Mouse (Mus musculus): ENCODE results near the gene Krtap10-10. TPM values are rescaled to one million over a fixed set of nuclear protein-coding genes. Genes with fewer than 3 reads are reported as not detected.

Gene Krtap10-10
- polyA plus RNA-seq, 1 experiment from 2014 or later: not detected

DNA sequence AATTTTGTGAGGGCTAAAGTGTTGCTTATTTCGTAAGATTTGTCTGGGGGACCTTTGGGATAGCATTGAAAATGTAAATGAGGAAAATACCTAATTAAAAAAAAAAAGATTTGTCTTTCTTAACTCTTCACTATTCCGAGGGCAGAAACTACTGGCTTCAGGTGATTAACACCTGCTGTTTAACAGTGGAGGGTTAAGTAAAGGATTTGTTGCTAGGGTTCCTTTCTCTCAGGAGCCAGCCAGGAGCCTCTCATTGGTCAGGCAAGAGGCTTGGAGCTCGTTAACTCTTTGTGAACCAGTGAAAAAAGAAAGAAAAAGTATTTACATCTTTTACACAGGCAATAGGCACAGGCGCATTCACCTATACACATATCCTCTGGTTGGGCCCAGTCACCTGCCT is 16.5 kb upstream of the Krtap10-10 start:
- H3K4me2 ChIP-seq (replicated peaks): no peak overlapping the region
- ATAC-seq (ENCODE audit: low FRiP score): no peak
- 52% methylated on average over 4 of the region's 4 CpGs for WGBS

DNA sequence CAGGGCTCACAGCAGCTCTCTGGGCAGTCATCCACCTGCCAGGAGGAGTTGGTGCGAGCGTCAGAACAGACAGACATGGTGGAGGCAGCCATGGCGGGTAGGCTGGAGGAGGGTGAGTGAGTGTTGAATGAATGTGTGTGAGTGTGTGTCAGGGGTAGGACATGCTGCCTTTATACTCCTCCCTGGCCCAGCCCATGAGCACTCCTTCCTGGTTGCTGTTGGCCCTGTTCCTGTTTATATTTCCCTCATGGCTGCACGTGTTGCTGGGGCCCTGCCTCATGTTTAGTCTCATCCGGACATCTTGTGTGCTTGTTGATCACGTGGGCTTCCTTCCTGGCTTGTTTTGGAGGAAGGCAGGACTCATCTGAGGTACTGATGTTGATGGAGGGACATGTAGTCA is 8.8 kb upstream of the Krtap10-10 start, which contains the start of gene Krtap10-4:
Gene Krtap10-4 (minus strand): TSS at position 145 of the 400 bp plus-strand sequence.
- WGBS: 73% methylated on average over 6 of the region's 6 CpGs
- no peaks in the 10 kb centered on the region for H3K9me3 ChIP-seq (replicated peaks)
- no peak within 1 kb of the TSS for H3K4me2 ChIP-seq (replicated peaks)
- no peaks in the 10 kb centered on the region for H3K36me3 ChIP-seq
- H3K27me3 ChIP-seq: no peaks in the 10 kb centered on the region
- H3K9ac ChIP-seq: no peak within 1 kb of the TSS
- H3K4me3 ChIP-seq: no peak within 1 kb of the TSS
- H3K27ac ChIP-seq: no peak within 1 kb of the TSS
- no peak for ATAC-seq (ENCODE audit: low FRiP score)
- H3K4me1 ChIP-seq: no peaks in the 10 kb centered on the region

More for the DNA sequence above, 16.5 kb upstream of the Krtap10-10 start:
- H3K27me3 ChIP-seq: no peaks in the 10 kb centered on the region; the same call in 1 of the 2 replicates
- H3K36me3 ChIP-seq: no peaks in the 10 kb centered on the region
- no peaks in the 10 kb centered on the region for H3K9me3 ChIP-seq (replicated peaks)
- no peak overlapping the region for H3K4me3 ChIP-seq
- no peak overlapping the region for H3K9ac ChIP-seq
- H3K27ac ChIP-seq: no peak overlapping the region
- no peaks in the 10 kb centered on the region for H3K4me1 ChIP-seq

GRCm38 (mm10) chr10:77839006-77839405 is 3.3 kb downstream of the Krtap10-10 start:
- no peak for ATAC-seq (ENCODE audit: low FRiP score)
- 77% methylated on average over 6 of the region's 6 CpGs for WGBS
- Histone ChIP-seq H3K4me1 (no peaks in the 10 kb centered on the region), H3K27me3 (no peaks in the 10 kb centered on the region), H3K4me3 (no peak overlapping the region), H3K36me3 (no peaks in the 10 kb centered on the region), H3K27ac (no peak overlapping the region), H3K4me2 (replicated peaks) (no peak overlapping the region), H3K9ac (no peak overlapping the region), H3K9me3 (replicated peaks) (peaks cover 16% of the 10 kb centered on the region)

DNA sequence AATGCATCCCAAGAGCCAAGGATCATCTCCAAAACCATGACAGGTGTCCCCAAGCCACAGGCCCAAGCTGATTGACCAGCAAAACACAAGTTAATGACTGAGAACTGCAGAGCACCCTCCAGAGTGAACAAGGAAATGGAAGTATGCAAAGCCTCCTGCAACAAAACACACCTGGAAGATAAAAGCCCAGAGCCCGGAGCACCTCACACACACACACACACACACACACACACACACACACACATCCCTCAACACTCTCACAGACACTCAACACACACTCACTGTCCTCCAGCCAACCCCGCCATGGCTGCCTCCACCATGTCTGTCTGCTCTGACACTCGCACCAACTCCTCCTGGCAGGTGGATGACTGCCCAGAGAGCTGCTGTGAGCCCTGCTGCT is 10.8 kb downstream of the Krtap10-10 start, which contains the start of gene Gm36176:
Gene Gm36176 (plus strand): TSS at position 301 of the 400 bp plus-strand sequence.
- Histone ChIP-seq H3K27me3 (0 out of 2 replicates have a peak, but pooled peaks cover 3% of the 10 kb centered on the region), H3K27ac (no peak within 1 kb of the TSS), H3K4me3 (no peak within 1 kb of the TSS), H3K4me2 (replicated peaks) (no peak within 1 kb of the TSS), H3K36me3 (no peaks in the 10 kb centered on the region), H3K9me3 (replicated peaks) (peaks cover 25% of the 10 kb centered on the region), H3K4me1 (no peaks in the 10 kb centered on the region), H3K9ac (no peak within 1 kb of the TSS)
- ATAC-seq (ENCODE audit: low FRiP score): no peak
- WGBS: 69% methylated on average over 2 of the region's 3 CpGs

- 0 out of 2 replicates have a peak, but pooled peaks cover 3% of the 10 kb centered on the region for H3K27me3 ChIP-seq
- peaks cover 25% of the 10 kb centered on the region for H3K9me3 ChIP-seq (replicated peaks)
- no peak overlapping the region for H3K27ac ChIP-seq
- no peak for ATAC-seq (ENCODE audit: low FRiP score)
- H3K4me1 ChIP-seq: no peaks in the 10 kb centered on the region
- no peaks in the 10 kb centered on the region for H3K36me3 ChIP-seq
- H3K4me2 ChIP-seq (replicated peaks): no peak overlapping the region
- H3K9ac ChIP-seq: no peak overlapping the region
- 15% methylated on average over 2 of the region's 2 CpGs for WGBS
- H3K4me3 ChIP-seq: no peak overlapping the region
These were observed 11.2 kb downstream of the Krtap10-10 start for GRCm38 (mm10) chr10:77846961-77847360.

- no peak for ATAC-seq (ENCODE audit: low FRiP score)
- Histone ChIP-seq H3K27me3 (0 out of 2 replicates have a peak, but pooled peaks cover 3% of the 10 kb centered on the region), H3K4me3 (no peak overlapping the region), H3K4me1 (no peaks in the 10 kb centered on the region), H3K9me3 (replicated peaks) (peaks cover 25% of the 10 kb centered on the region), H3K27ac (no peak overlapping the region), H3K4me2 (replicated peaks) (no peak overlapping the region), H3K9ac (no peak overlapping the region), H3K36me3 (no peaks in the 10 kb centered on the region)
- 88% methylated on average over 2 of the region's 2 CpGs for WGBS
These were observed 11.8 kb downstream of the Krtap10-10 start for GRCm38 (mm10) chr10:77847538-77847937.

GRCm38 (mm10) chr10:77852559-77852958 is 16.8 kb downstream of the Krtap10-10 start, which contains the start of gene Gm10318:
TSS of gene Gm10318 (plus strand) at chr10:77852859.
- ATAC-seq (ENCODE audit: low FRiP score): no peak
- WGBS: 64% methylated on average over 9 of the region's 9 CpGs
- H3K27ac ChIP-seq: peak within 1 kb of the TSS; percentile 23; the same call in 1 of the 2 replicates

GRCm38 (mm10) chr10:77861675-77862074 is 25.9 kb downstream of the Krtap10-10 start, which contains the start of gene Gm3285:
TSS of gene Gm3285 (plus strand) at chr10:77861975.
- Histone ChIP-seq H3K4me2 (replicated peaks) (no peak within 1 kb of the TSS), H3K27me3 (no peaks in the 10 kb centered on the region), H3K4me1 (no peaks in the 10 kb centered on the region), H3K27ac (no peak within 1 kb of the TSS), H3K9me3 (replicated peaks) (no peaks in the 10 kb centered on the region; the same call in 1 of the 2 replicates), H3K36me3 (no peaks in the 10 kb centered on the region), H3K9ac (no peak within 1 kb of the TSS), H3K4me3 (no peak within 1 kb of the TSS)
- 43% methylated on average over 7 of the region's 7 CpGs for WGBS
- ATAC-seq (ENCODE audit: low FRiP score): no peak

More at GRCm38 (mm10) chr10:77852559-77852958, 16.8 kb downstream of the Krtap10-10 start, which contains the start of gene Gm10318:
- Histone ChIP-seq H3K36me3 (no peaks in the 10 kb centered on the region), H3K9me3 (replicated peaks) (0 out of 2 replicates have a peak, but pooled peaks cover 3% of the 10 kb centered on the region), H3K9ac (no peak within 1 kb of the TSS), H3K27me3 (no peaks in the 10 kb centered on the region; the same call in 1 of the 2 replicates), H3K4me3 (no peak within 1 kb of the TSS), H3K4me2 (replicated peaks) (no peak within 1 kb of the TSS), H3K4me1 (no peaks in the 10 kb centered on the region)

DNA sequence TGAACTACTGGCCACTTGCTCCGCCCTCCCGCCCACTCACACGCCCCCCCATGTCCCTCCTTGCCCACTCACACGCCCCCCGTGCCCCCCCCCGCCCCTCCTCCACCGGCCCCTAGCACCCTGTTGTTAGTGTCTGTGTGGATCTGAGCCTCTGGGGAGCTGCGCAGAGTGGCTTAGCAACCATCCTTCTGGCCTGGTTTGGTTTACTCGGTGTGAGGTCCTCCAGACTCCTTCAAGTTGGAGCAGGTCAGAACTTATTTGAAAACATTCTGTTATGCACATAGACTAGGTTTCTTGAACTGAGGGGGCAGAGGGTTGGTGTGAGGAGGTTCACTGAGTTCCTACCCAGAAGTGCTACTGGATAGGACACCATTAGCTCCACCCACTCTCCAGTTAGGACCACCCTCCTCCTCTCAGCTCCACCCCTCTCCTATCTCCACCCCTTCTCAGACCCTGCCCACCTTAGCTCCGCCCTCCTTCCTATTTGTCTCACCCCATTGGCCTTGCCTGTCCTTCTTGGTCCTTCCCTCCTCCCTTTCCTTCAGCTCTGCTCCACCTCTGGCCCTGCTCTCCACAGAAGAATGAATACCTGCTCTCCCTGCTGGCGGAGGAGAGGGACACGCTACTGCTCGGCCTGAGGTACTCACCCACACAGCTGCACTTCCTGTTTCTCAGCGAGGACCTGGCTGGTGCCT is 28.5 kb downstream of the Krtap10-10 start:
- Histone ChIP-seq H3K9ac (no peak overlapping the region), H3K4me3 (peak overlapping the region; percentile 5; the same call in 1 of the 2 replicates), H3K27ac (no peak overlapping the region), H3K4me2 (replicated peaks) (peak overlapping the region; percentile 37), H3K4me1 (no peaks in the 10 kb centered on the region), H3K9me3 (replicated peaks) (no peaks in the 10 kb centered on the region), H3K36me3 (no peaks in the 10 kb centered on the region), H3K27me3 (no peaks in the 10 kb centered on the region)
- peak; percentile 58 for ATAC-seq (ENCODE audit: low FRiP score)
- WGBS: 40% methylated on average over 14 of the region's 14 CpGs

GRCm38 (mm10) chr10:77864762-77865143 is 29.0 kb downstream of the Krtap10-10 start:
- H3K9ac ChIP-seq: no peak overlapping the region
- H3K36me3 ChIP-seq: no peaks in the 10 kb centered on the region
- H3K27ac ChIP-seq: no peak overlapping the region
- no peaks in the 10 kb centered on the region for H3K9me3 ChIP-seq (replicated peaks)
- H3K4me2 ChIP-seq (replicated peaks): peak overlapping the region; percentile 37
- no peak for ATAC-seq (ENCODE audit: low FRiP score)
- no peaks in the 10 kb centered on the region for H3K4me1 ChIP-seq
- WGBS: 34% methylated on average over 11 of the region's 11 CpGs
- H3K4me3 ChIP-seq: peak overlapping the region; percentile 5; the same call in 1 of the 2 replicates
- no peaks in the 10 kb centered on the region for H3K27me3 ChIP-seq

DNA sequence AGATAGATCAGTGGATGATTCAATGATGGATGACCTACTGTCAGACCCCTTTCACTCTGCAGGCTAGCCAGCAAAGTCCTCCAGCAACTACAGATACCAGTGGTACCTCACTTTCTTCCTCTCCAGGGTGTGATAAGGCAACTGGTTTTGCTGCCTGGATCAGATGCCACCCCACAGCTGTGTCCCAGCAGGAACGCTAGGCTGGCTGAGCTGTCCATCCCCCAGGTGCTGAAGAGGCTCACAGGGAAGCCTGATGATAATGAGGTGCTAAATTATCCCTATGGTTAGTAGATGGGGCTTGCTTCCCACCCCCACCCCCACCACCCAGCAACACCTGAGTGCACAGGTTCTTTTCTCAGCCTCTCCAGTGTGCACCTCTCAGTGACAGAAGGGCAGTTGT is 31.8 kb downstream of the Krtap10-10 start:
- no peak for ATAC-seq (ENCODE audit: low FRiP score)
- H3K27ac ChIP-seq: no peak overlapping the region
- H3K9me3 ChIP-seq (replicated peaks): no peaks in the 10 kb centered on the region
- H3K4me2 ChIP-seq (replicated peaks): no peak overlapping the region
- H3K9ac ChIP-seq: no peak overlapping the region
- no peak overlapping the region for H3K4me3 ChIP-seq
- no peaks in the 10 kb centered on the region for H3K4me1 ChIP-seq
- WGBS: 33% methylated on average over 1 of the region's 1 CpGs
- no peaks in the 10 kb centered on the region for H3K36me3 ChIP-seq
- H3K27me3 ChIP-seq: no peaks in the 10 kb centered on the region

- Histone ChIP-seq H3K4me2 (replicated peaks) (no peak overlapping the region), H3K36me3 (no peaks in the 10 kb centered on the region), H3K4me1 (no peaks in the 10 kb centered on the region), H3K27ac (no peak overlapping the region), H3K9me3 (replicated peaks) (no peaks in the 10 kb centered on the region), H3K9ac (no peak overlapping the region), H3K27me3 (no peaks in the 10 kb centered on the region), H3K4me3 (no peak overlapping the region)
- ATAC-seq (ENCODE audit: low FRiP score): no peak
- 92% methylated on average over 7 of the region's 7 CpGs for WGBS
These were observed 33.9 kb downstream of the Krtap10-10 start for GRCm38 (mm10) chr10:77869651-77870050.

All from hindbrain, embryonic 12.5 days (tissue).